Mouse (Mus musculus) E14TG2a.4 (cell line): ENCODE data around the gene Csnk2a1.

Experiments
- CTCF ChIP-seq: conservative IDR thresholded peaks from 2 replicates; pipeline ENCODE4 v1.5.1; 2014; ENCODE audit warnings: low read length
- NANOG ChIP-seq: IDR thresholded peaks from 2 replicates; pipeline ENCODE4 v1.6.1; 2014; ENCODE audit warnings: borderline replicate concordance, low read length, mixed read lengths

- TF ChIP-seq CTCF (no peak), NANOG (no peak)
Measured at GRCm38 (mm10) chr2:152327980-152328379, 101.3 kb downstream of the Csnk2a1 start.
